Mouse (Mus musculus) stomach, postnatal 0 days (tissue): ENCODE data around the gene Adam30. TPM values are rescaled to one million over a fixed set of nuclear protein-coding genes. Genes with fewer than 3 reads are reported as not detected.

Experiments used
- ATAC-seq: fragments of 200-750 bp; cut with Nextera tagmentation; 2 replicates; pipeline ENCODE4 v1.8.0; 2017; ENCODE audit not compliant: low FRiP score, low TSS enrichment
- DNase-seq: peaks from one replicate; pipeline ENCODE4 v3.0.0-alpha.2; 2016; ENCODE audit warnings: low spot score
- H3K27ac ChIP-seq: fragments of 300-500 bp; sonication (generic); replicated peaks from 2 replicates; pipeline ENCODE4 v1.5.1; 2014; ENCODE audit warnings: mild to moderate bottlenecking, control low read depth
- H3K27me3 ChIP-seq: fragments of 300-500 bp; sonication (generic); 2 replicates; pipeline ENCODE4 v1.6.1; 2014; ENCODE audit warnings: low read length; ENCODE audit not compliant: control insufficient read depth, insufficient read depth
- H3K36me3 ChIP-seq: fragments of 300-500 bp; sonication (generic); 2 replicates; pipeline ENCODE4 v1.6.1; 2014; ENCODE audit warnings: low read length, mixed read lengths; ENCODE audit not compliant: control insufficient read depth, insufficient read depth
- H3K4me1 ChIP-seq: fragments of 300-500 bp; sonication (generic); replicated peaks from 2 replicates; pipeline ENCODE4 v1.6.1; 2014; ENCODE audit warnings: antibody characterized with exemption; ENCODE audit not compliant: control insufficient read depth, insufficient read depth
- H3K4me2 ChIP-seq: fragments of 300-500 bp; sonication (generic); replicated peaks from 2 replicates; pipeline ENCODE4 v1.6.1; 2014; ENCODE audit warnings: low read depth, mild to moderate bottlenecking, control low read depth, moderate library complexity
- H3K4me3 ChIP-seq: fragments of 300-500 bp; sonication (generic); 2 replicates; pipeline ENCODE4 v1.5.1; 2014; ENCODE audit warnings: low read depth, low read length, control low read depth
- H3K9ac ChIP-seq: fragments of 300-500 bp; sonication (generic); 2 replicates; pipeline ENCODE4 v1.6.1; 2014; ENCODE audit warnings: mild to moderate bottlenecking, low read length, control low read depth, mixed read lengths
- H3K9me3 ChIP-seq: fragments of 300-500 bp; sonication (generic); 2 replicates; pipeline ENCODE4 v1.6.1; 2016; ENCODE audit warnings: low read length; ENCODE audit not compliant: control insufficient read depth
- CTCF ChIP-seq: IDR thresholded peaks from 2 replicates; pipeline ENCODE4 v1.5.1; 2016; ENCODE audit warnings: antibody characterized with exemption, low read depth, mild to moderate bottlenecking, moderate library complexity
- EP300 ChIP-seq: optimal IDR thresholded peaks from 2 replicates; pipeline ENCODE3; 2016; ENCODE audit warnings: antibody characterized with exemption
- WGBS: fragments of 180-500 bp; shearing (Covaris S2); extraction: QIAGEN DNeasy Blood & Tissue Kit; methylation state at CpG from one replicate; pipeline ENCODE4 v1.1.7; 2014; 5-methylcytosine and 5-hydroxymethylcytosine counted together
- polyA plus RNA-seq: library from polyadenylated mRNA; unstranded; fragments of >200 nt; fragmentation: Nextera tagmentation; extraction: Ambion mirVana; gene quantifications from 2 replicates; pipeline ENCODE4 v1.2.1, GENCODE M21; 2015

Gene Adam30
- polyA plus RNA-seq: not detected in 2 replicates

DNA sequence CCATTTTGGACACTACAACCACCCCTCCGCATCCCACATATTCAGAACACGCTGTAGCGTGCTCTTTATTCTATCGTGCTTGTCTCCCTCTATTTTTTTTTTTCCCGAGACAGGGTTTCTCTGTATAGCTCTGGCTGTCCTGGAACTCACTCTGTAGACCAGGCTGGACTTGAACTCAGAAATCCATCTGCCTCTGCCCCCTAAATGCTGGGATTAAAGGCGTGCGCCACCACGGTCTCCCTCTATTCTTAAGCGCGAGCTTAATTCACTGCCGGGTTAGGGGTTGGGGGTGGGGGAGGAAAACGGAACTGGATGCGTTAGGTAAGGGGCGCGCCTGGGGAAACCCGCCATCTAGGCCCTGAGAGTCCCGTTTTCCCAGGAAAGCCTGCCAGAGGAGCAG, at the start of gene Adam30:
Adam30 (plus strand) TSS at position 301 of the 400 bp plus-strand sequence.
- DNase-seq: no peak
- no peak within 1 kb of the TSS for H3K4me3 ChIP-seq

DNA sequence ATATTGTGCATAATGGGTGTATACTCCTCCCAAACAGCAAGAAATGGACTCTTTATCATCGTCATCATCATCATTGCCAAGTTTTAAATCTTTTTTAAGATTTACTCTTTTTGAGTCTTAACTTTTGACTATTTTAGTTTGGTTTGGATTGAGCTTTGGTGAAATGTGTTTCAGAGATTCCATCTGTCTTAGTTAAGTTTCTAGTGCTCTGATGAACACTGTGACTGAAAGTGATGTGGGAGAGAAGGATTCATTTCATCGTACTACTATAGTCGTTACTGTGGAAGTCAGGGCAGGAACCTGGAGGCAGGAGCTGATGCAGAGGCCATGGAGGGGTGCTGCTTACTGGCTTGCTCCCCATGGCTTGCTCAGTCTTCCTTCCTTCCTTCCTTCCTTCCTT, 42.2 kb upstream of the Adam30 start:
- no peak overlapping the region for H3K27ac ChIP-seq
- H3K4me3 ChIP-seq: no peak overlapping the region
- H3K4me2 ChIP-seq: no peak overlapping the region
- H3K27me3 ChIP-seq: no peaks in the 10 kb centered on the region
- peaks cover 24% of the 10 kb centered on the region for H3K36me3 ChIP-seq
- no peak overlapping the region for H3K9ac ChIP-seq
- ATAC-seq (no peak), DNase-seq (no peak)
- WGBS: 86% methylated on average over 3 of the region's 3 CpGs
- TF ChIP-seq CTCF (no peak), EP300 (no peak)
- no peaks in the 10 kb centered on the region for H3K9me3 ChIP-seq
- H3K4me1 ChIP-seq: no peaks in the 10 kb centered on the region

More for the DNA sequence above, at the start of gene Adam30:
- H3K27ac ChIP-seq: no peak within 1 kb of the TSS
- H3K4me2 ChIP-seq: no peak within 1 kb of the TSS
- peaks cover 2% of the 10 kb centered on the region; the same call in 1 of the 2 replicates for H3K4me1 ChIP-seq
- H3K27me3 ChIP-seq: no peaks in the 10 kb centered on the region
- no peak within 1 kb of the TSS for H3K9ac ChIP-seq
- WGBS: 84% methylated on average over 17 of the region's 17 CpGs
- H3K9me3 ChIP-seq: no peaks in the 10 kb centered on the region
- no peak for ATAC-seq
- H3K36me3 ChIP-seq: no peaks in the 10 kb centered on the region
- no peak for TF ChIP-seq EP300
- no peak for TF ChIP-seq CTCF

DNA sequence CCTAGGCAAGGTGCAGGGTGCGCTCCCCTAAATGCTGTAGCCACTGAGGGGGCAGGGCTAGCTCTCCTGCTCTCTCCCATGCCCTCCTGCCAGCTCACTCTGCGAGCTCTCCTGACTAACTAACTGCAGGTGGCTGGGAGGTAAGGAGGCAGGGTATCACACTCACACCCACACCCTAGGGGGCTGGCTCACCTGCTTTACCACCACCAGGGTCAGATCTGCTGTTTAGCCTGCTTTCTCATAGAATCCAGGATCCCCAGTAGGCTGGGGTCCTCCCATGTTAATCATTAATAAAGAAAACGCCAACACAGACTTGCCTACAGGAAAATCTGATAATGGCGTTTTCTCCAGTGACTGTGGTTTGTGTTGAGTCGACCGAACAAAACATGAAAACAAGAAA, 41.1 kb upstream of the Adam30 start:
- TF ChIP-seq EP300 (no peak), CTCF (no peak)
- H3K4me1 ChIP-seq: no peaks in the 10 kb centered on the region
- ATAC-seq (no peak; the same call in 1 of the 2 replicates), DNase-seq (no peak)
- H3K36me3 ChIP-seq: peaks cover 25% of the 10 kb centered on the region
- H3K9me3 ChIP-seq: no peaks in the 10 kb centered on the region
- H3K4me3 ChIP-seq: no peak overlapping the region
- no peaks in the 10 kb centered on the region for H3K27me3 ChIP-seq
- WGBS: 57% methylated on average over 6 of the region's 6 CpGs
- no peak overlapping the region for H3K27ac ChIP-seq
- H3K4me2 ChIP-seq: no peak overlapping the region
- H3K9ac ChIP-seq: no peak overlapping the region

DNA sequence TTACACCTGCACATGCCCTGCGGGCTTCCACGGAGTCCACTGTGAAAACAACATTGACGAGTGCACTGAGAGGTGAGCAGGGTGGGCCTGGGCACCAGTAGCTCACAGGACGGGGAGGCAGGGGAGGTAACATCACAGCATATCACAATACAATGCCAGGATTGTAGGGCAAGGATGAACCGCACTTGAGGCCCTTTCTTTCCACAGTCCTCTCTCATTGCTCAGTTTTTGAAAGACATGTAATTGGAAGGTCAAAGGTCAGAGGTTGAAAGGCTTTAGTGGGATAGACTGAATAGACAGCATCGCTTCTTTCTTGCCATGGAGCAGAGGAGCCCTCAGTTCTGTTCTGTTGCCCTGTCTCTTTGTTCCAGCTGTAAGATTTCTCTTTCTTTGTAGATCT, 39.5 kb upstream of the Adam30 start:
- WGBS: 67% methylated on average over 6 of the region's 6 CpGs
- DNase-seq (no peak), ATAC-seq (no peak)
- Histone ChIP-seq H3K4me2 (no peak overlapping the region), H3K36me3 (peaks cover 27% of the 10 kb centered on the region), H3K4me3 (no peak overlapping the region), H3K4me1 (no peaks in the 10 kb centered on the region), H3K9me3 (no peaks in the 10 kb centered on the region), H3K27ac (no peak overlapping the region), H3K9ac (no peak overlapping the region), H3K27me3 (no peaks in the 10 kb centered on the region)
- no peak for TF ChIP-seq CTCF
- TF ChIP-seq EP300: no peak

DNA sequence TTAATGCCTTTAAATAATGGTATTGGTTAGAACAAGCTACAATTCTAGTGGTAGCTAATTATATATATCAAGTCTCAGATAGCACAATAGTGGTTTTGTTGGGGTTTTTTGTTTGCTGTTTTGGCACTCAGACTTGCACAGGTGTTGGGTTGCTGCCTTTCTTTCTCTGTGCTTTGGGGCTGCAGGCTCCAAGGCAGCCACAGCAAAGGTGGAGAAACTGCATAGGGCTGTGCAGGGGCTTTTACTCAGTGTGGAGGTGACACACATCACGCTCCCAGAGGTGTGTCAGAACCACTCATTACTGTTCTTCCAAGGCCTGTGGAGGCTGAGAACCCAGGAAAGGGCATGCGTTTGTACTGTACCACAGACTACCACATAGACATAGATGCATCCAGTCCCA, 32.7 kb upstream of the Adam30 start:
- Histone ChIP-seq H3K27me3 (no peaks in the 10 kb centered on the region), H3K4me1 (no peaks in the 10 kb centered on the region), H3K9me3 (no peaks in the 10 kb centered on the region), H3K4me2 (no peak overlapping the region), H3K36me3 (peaks cover 16% of the 10 kb centered on the region), H3K4me3 (no peak overlapping the region), H3K27ac (no peak overlapping the region), H3K9ac (no peak overlapping the region)
- ATAC-seq: no peak
- TF ChIP-seq CTCF (no peak), EP300 (no peak)
- DNase-seq: no peak
- WGBS: 91% methylated on average over 2 of the region's 2 CpGs

DNA sequence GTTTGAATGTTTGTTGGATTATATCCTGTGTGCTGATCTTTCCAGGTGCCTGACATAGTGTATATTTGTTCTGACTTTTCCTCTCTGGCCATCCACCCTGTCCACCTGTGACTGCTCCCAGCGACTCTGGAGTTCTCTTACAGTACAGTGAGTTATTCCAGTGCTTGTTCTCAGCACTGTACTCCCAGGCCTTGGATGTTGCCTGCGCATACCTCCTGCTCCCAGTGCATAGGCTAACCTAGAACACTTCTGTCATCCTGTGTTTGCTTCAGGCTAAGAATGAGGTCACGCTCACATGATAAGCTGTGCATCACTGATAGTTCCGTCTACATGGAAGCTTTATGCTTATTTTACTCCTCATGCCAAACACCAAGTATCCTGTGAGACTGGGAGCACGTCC, 31.7 kb upstream of the Adam30 start:
- TF ChIP-seq CTCF (no peak), EP300 (no peak)
- no peak for ATAC-seq

More for the DNA sequence above, 31.7 kb upstream of the Adam30 start:
- H3K36me3 ChIP-seq: peaks cover 17% of the 10 kb centered on the region
- H3K27me3 ChIP-seq: no peaks in the 10 kb centered on the region
- DNase-seq: no peak
- H3K27ac ChIP-seq: no peak overlapping the region
- no peaks in the 10 kb centered on the region for H3K4me1 ChIP-seq
- H3K9me3 ChIP-seq: no peaks in the 10 kb centered on the region
- no peak overlapping the region for H3K9ac ChIP-seq
- 63% methylated on average over 5 of the region's 5 CpGs for WGBS
- no peak overlapping the region for H3K4me2 ChIP-seq
- H3K4me3 ChIP-seq: no peak overlapping the region
